Mouse (Mus musculus) bone marrow, adult 2 months (tissue): ENCODE measurements around the gene Tmem199. TPM values are rescaled to one million over a fixed set of nuclear protein-coding genes. Genes with fewer than 3 reads are reported as not detected.

Source experiments
- H3K27ac ChIP-seq: fragments of 200-500 bp; 2 replicates; pipeline ENCODE4 v1.5.1; 2012; ENCODE audit warnings: low read depth, mild to moderate bottlenecking, control low read depth, inconsistent platforms, low read length; ENCODE audit not compliant: control insufficient read depth, poor library complexity, insufficient read depth
- H3K4me1 ChIP-seq: fragments of 200-500 bp; 2 replicates; pipeline ENCODE4 v1.6.1; 2011; ENCODE audit warnings: low read length; ENCODE audit not compliant: control insufficient read depth, insufficient read depth
- H3K4me3 ChIP-seq: fragments of 200-500 bp; replicated peaks from 2 replicates; pipeline ENCODE3; 2011; ENCODE audit warnings: mild to moderate bottlenecking, low read depth, low read length, control low read depth; ENCODE audit not compliant: control insufficient read depth
- CTCF ChIP-seq: fragments of 200-500 bp; IDR thresholded peaks from 2 replicates; pipeline ENCODE4 v1.5.1; 2011; ENCODE audit warnings: low read length, control low read depth; ENCODE audit not compliant: control insufficient read depth, insufficient read depth
- POLR2A ChIP-seq: fragments of 200-500 bp; IDR thresholded peaks from 2 replicates; pipeline ENCODE4 v1.6.1; 2011; ENCODE audit warnings: low read depth, mild to moderate bottlenecking, control low read depth, low read length, borderline replicate concordance; ENCODE audit not compliant: control insufficient read depth
- WGBS: fragments of 180-500 bp; shearing (Covaris S2); methylation state at CpG from one replicate; pipeline ENCODE4 v1.1.7; 2018; 5-methylcytosine and 5-hydroxymethylcytosine counted together
- polyA plus RNA-seq: library from polyadenylated mRNA; stranded (reverse); fragments of >200 nt; gene quantifications from 2 replicates; pipeline ENCODE4 v1.2.4, GENCODE M21; 2011; ENCODE audit warnings: low replicate concordance; ENCODE audit not compliant: missing spikeins, insufficient read depth, insufficient read length

The Tmem199 gene
- polyA plus RNA-seq, 1 experiment = 16.5 TPM

GRCm38 (mm10) chr11:78499543-78499942 lies 12.4 kb downstream of the Tmem199 start:
- no peak overlapping the region for H3K27ac ChIP-seq
- no peak overlapping the region for H3K4me3 ChIP-seq
- WGBS = 55% methylated on average over 16 of the region's 16 CpGs
- TF ChIP-seq POLR2A (no peak), CTCF (no peak)
- no peaks in the 10 kb centered on the region for H3K4me1 ChIP-seq

- TF ChIP-seq CTCF = no peak
- TF ChIP-seq POLR2A = no peak
- 72% methylated on average over 7 of the region's 7 CpGs for WGBS
- Histone ChIP-seq H3K4me1 (no peaks in the 10 kb centered on the region), H3K4me3 (no peak within 1 kb of the TSS), H3K27ac (no peak within 1 kb of the TSS)
Measured at GRCm38 (mm10) chr11:78499004-78499403, 13.0 kb downstream of the Tmem199 start, which contains the start of gene Vtn. TSS of gene Vtn (plus strand) at chr11:78499091.

- no peak for TF ChIP-seq POLR2A
- no peak for TF ChIP-seq CTCF
- Histone ChIP-seq H3K4me3 (peak within 1 kb of the TSS; percentile 36), H3K27ac (no peak within 1 kb of the TSS), H3K4me1 (no peaks in the 10 kb centered on the region)
- WGBS = 3% methylated on average over 36 of the region's 36 CpGs
Measured at GRCm38 (mm10) chr11:78497544-78498522, 14.1 kb downstream of the Tmem199 start, which contains the start of gene Sarm1. TSS of gene Sarm1 (minus strand) at chr11:78497754.

GRCm38 (mm10) chr11:78497071-78497541 lies 14.9 kb downstream of the Tmem199 start:
- no peak for TF ChIP-seq POLR2A
- TF ChIP-seq CTCF = no peak
- no peak overlapping the region for H3K27ac ChIP-seq
- H3K4me1 ChIP-seq = no peaks in the 10 kb centered on the region
- H3K4me3 ChIP-seq = peak overlapping the region; percentile 18
- 2% methylated on average over 44 of the region's 44 CpGs for WGBS

GRCm38 (mm10) chr11:78495904-78496303 lies 16.1 kb downstream of the Tmem199 start:
- TF ChIP-seq CTCF (no peak), POLR2A (no peak)
- WGBS = 9% methylated on average over 6 of the region's 6 CpGs
- H3K4me3 ChIP-seq = no peak overlapping the region
- H3K4me1 ChIP-seq = no peaks in the 10 kb centered on the region
- no peak overlapping the region for H3K27ac ChIP-seq

DNA sequence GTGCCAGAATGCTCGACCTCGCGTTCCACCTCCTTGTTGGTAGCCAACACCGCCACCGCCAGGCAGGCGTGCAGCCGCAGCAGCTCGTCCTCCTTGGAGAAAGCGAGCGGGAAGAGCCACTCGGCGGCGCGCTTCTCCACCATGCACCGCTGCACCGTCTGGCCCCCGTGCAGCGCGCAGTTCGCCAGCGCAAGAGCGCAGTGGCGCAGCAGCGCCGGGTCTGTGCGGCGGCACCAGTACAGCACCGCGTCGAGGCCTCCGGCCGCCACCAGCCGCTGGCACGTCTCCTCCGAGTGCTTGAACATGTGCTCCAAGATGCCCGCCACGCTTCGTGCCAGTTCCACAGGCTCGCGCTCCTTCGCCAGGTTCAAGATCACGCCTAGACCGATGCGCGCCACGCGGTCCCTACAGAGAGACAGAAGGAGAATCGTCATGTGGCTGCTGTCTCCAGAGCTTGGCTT lies 21.2 kb downstream of the Tmem199 start:
- Histone ChIP-seq H3K4me3 (no peak overlapping the region), H3K27ac (no peak overlapping the region), H3K4me1 (no peaks in the 10 kb centered on the region; the same call in 1 of the 2 replicates)
- 9% methylated on average over 48 of the region's 48 CpGs for WGBS
- no peak for TF ChIP-seq CTCF
- TF ChIP-seq POLR2A = no peak

DNA sequence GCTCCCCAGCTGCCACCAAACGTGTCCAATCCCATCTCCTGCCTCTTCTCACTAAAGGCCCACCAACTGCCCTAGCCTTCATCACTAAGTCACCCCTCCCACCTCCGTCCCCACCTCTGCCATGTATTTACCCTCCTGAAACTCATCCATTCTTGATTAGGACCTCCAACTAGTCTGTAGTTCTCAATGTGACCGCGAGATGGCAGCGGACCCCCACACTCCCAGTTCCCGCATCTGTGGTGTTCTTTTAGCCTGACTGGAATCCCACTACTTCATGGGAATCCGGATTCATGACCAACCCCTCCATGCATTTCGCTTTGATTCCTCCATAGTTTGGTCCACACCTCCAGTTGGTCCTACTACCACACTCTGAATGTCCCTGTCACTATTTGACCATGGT lies 23.8 kb downstream of the Tmem199 start:
- no peak overlapping the region for H3K27ac ChIP-seq
- H3K4me1 ChIP-seq = no peaks in the 10 kb centered on the region; the same call in 1 of the 2 replicates
- no peak overlapping the region for H3K4me3 ChIP-seq
- TF ChIP-seq POLR2A (no peak), CTCF (peak; percentile 79)
- 1% methylated on average over 8 of the region's 8 CpGs for WGBS

DNA sequence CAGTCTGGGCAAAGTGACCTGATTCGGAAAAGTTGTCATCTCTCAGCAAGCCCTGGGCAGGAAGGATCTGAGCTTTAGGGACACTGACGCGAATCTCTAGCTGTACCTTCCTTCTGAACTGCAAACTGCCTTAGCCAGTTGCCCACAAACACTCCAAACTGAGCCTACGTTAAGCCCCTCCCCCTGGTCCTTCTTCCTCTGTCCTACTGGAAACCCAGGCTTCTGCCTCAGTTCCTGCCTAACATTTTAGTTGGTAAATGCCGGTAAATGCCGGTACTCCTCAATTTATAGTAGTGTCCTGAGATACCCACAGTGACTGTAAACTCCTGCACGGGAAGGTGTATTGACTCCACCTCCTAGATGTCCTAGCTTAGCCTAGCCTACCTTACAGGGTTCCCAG lies 28.3 kb downstream of the Tmem199 start:
- H3K27ac ChIP-seq = no peak overlapping the region
- WGBS = 45% methylated on average over 7 of the region's 7 CpGs
- no peak overlapping the region for H3K4me3 ChIP-seq
- H3K4me1 ChIP-seq = no peaks in the 10 kb centered on the region
- TF ChIP-seq CTCF = no peak
- TF ChIP-seq POLR2A = no peak

DNA sequence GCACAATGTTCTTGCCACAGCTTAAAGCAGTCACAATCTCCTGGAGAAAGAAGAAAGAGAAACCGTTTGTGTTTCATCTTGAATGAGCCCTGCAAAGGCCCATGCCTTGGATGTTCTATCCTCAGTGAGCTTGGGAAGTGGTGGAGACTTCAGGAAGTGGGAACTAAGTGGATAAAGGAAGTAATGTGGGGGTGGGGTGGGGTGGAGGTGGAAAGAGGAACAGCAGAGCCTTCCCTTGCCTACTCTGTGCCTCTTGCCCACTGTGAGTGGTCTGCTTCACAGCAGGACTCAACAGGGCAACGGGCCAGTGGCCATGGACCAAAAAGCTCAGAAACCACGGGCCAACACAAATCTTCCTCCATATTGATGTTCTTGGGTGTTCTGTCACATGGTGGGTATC lies 36.7 kb downstream of the Tmem199 start:
- TF ChIP-seq CTCF = no peak
- no peaks in the 10 kb centered on the region for H3K4me1 ChIP-seq
- H3K4me3 ChIP-seq = no peak overlapping the region
- 19% methylated on average over 3 of the region's 3 CpGs for WGBS
- no peak overlapping the region for H3K27ac ChIP-seq
